Mouse (Mus musculus): Measurements from ENCODE around the gene Nln. TPM values are rescaled to one million over a fixed set of nuclear protein-coding genes. Genes with fewer than 3 reads are reported as not detected.

The Nln gene
- polyA plus RNA-seq, 1 experiment from 2014 or later: 15.9 TPM

GRCm38 (mm10) chr13:103985510-103986278 is 123.7 kb downstream of the Nln start:
- 88% methylated on average over 20 of the region's 20 CpGs for WGBS
- no peak for DNase-seq (ENCODE audit: low spot score)
- Histone ChIP-seq H3K4me3 (no peak overlapping the region), H3K27ac (replicated peaks) (no peak overlapping the region), H3K27me3 (ENCODE audit: low read depth, poor library complexity, severe bottlenecking) (no peaks in the 10 kb centered on the region), H3K9me3 (replicated peaks) (peaks cover 3% of the 10 kb centered on the region), H3K36me3 (no peaks in the 10 kb centered on the region), H3K4me1 (no peaks in the 10 kb centered on the region)

DNA sequence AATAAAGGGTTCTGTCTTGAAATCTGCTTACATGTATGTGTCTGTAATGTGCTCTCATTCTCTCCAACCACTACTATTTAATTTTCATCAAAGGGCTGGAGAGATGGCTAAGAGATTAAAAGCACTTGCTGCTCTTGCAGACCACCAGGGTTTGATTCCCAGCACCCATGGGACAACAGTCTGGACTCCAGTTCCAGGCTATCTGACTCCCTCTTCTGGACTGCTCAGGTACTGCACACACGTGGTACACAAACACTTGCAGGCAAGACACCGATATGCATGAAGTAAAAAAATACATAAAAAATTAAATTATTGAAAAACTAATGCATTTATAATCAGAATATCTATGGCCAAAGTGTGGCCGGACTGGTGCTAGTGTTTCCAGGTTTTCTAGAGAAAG is 127.0 kb downstream of the Nln start:
- Histone ChIP-seq H3K9me3 (replicated peaks) (no peaks in the 10 kb centered on the region), H3K36me3 (no peaks in the 10 kb centered on the region), H3K27me3 (ENCODE audit: low read depth, poor library complexity, severe bottlenecking) (no peaks in the 10 kb centered on the region), H3K4me1 (no peaks in the 10 kb centered on the region), H3K27ac (replicated peaks) (no peak overlapping the region), H3K4me3 (no peak overlapping the region)
- 96% methylated on average over 3 of the region's 3 CpGs for WGBS
- no peak for DNase-seq (ENCODE audit: low spot score)

GRCm38 (mm10) chr13:103980414-103980813 is 129.0 kb downstream of the Nln start:
- Histone ChIP-seq H3K9me3 (replicated peaks) (no peaks in the 10 kb centered on the region), H3K4me3 (no peak overlapping the region), H3K27me3 (ENCODE audit: low read depth, poor library complexity, severe bottlenecking) (no peaks in the 10 kb centered on the region), H3K27ac (replicated peaks) (no peak overlapping the region), H3K4me1 (no peaks in the 10 kb centered on the region), H3K36me3 (no peaks in the 10 kb centered on the region)
- DNase-seq (ENCODE audit: low spot score): no peak
- WGBS: 92% methylated on average over 5 of the region's 5 CpGs

- H3K4me1 ChIP-seq: no peaks in the 10 kb centered on the region
- no peak overlapping the region for H3K27ac ChIP-seq (replicated peaks)
- H3K27me3 ChIP-seq (ENCODE audit: low read depth, poor library complexity, severe bottlenecking): no peaks in the 10 kb centered on the region
- WGBS: 65% methylated on average over 5 of the region's 5 CpGs
- no peaks in the 10 kb centered on the region for H3K36me3 ChIP-seq
- H3K9me3 ChIP-seq (replicated peaks): no peaks in the 10 kb centered on the region
- H3K4me3 ChIP-seq: no peak overlapping the region
- DNase-seq (ENCODE audit: low spot score): no peak
Observed at GRCm38 (mm10) chr13:103978286-103978866, 131.0 kb downstream of the Nln start.

GRCm38 (mm10) chr13:103977844-103978243 is 131.6 kb downstream of the Nln start:
- DNase-seq (ENCODE audit: low spot score): no peak
- Histone ChIP-seq H3K27ac (replicated peaks) (no peak overlapping the region), H3K27me3 (ENCODE audit: low read depth, poor library complexity, severe bottlenecking) (no peaks in the 10 kb centered on the region), H3K9me3 (replicated peaks) (no peaks in the 10 kb centered on the region), H3K4me1 (no peaks in the 10 kb centered on the region), H3K36me3 (no peaks in the 10 kb centered on the region), H3K4me3 (no peak overlapping the region)
- 84% methylated on average over 6 of the region's 6 CpGs for WGBS

GRCm38 (mm10) chr13:103976181-103976724 is 133.2 kb downstream of the Nln start:
- Histone ChIP-seq H3K27ac (replicated peaks) (no peak overlapping the region), H3K4me3 (no peak overlapping the region), H3K27me3 (ENCODE audit: low read depth, poor library complexity, severe bottlenecking) (no peaks in the 10 kb centered on the region), H3K9me3 (replicated peaks) (no peaks in the 10 kb centered on the region), H3K36me3 (no peaks in the 10 kb centered on the region), H3K4me1 (no peaks in the 10 kb centered on the region)
- no peak for DNase-seq (ENCODE audit: low spot score)
- 79% methylated on average over 4 of the region's 4 CpGs for WGBS

- Histone ChIP-seq H3K9me3 (replicated peaks) (no peaks in the 10 kb centered on the region), H3K27ac (replicated peaks) (no peak overlapping the region), H3K27me3 (ENCODE audit: low read depth, poor library complexity, severe bottlenecking) (no peaks in the 10 kb centered on the region), H3K36me3 (no peaks in the 10 kb centered on the region), H3K4me1 (no peaks in the 10 kb centered on the region; the same call in 1 of the 2 replicates), H3K4me3 (no peak overlapping the region)
- WGBS: 88% methylated on average over 10 of the region's 10 CpGs
- DNase-seq (ENCODE audit: low spot score): no peak
Observed at GRCm38 (mm10) chr13:103975101-103975500, 134.3 kb downstream of the Nln start.

- H3K4me1 ChIP-seq: no peaks in the 10 kb centered on the region; the same call in 1 of the 2 replicates
- H3K36me3 ChIP-seq: no peaks in the 10 kb centered on the region
- H3K9me3 ChIP-seq (replicated peaks): no peaks in the 10 kb centered on the region
- no peak overlapping the region for H3K4me3 ChIP-seq
- H3K27me3 ChIP-seq (ENCODE audit: low read depth, poor library complexity, severe bottlenecking): no peaks in the 10 kb centered on the region
- no peak for DNase-seq (ENCODE audit: low spot score)
- WGBS: 88% methylated on average over 5 of the region's 5 CpGs
- no peak overlapping the region for H3K27ac ChIP-seq (replicated peaks)
Observed at GRCm38 (mm10) chr13:103973977-103974376, 135.4 kb downstream of the Nln start.

Other genes starting within 250 kb of the Nln start
- 11.7 and 12.8 TPM in 2 replicates for gene Erbin, start 189.1 kb downstream of the Nln start, polyA plus RNA-seq (2016; fragmentation: Nextera tagmentation; extraction: Ambion mirVana)
- 11.7 and 15.2 TPM in 2 replicates for gene Sgtb, start 127 bp upstream of the Nln start, polyA plus RNA-seq (2016; fragmentation: Nextera tagmentation; extraction: Ambion mirVana)
- gene Trappc13, start 68.9 kb upstream of the Nln start, polyA plus RNA-seq (2016; fragmentation: Nextera tagmentation; extraction: Ambion mirVana): 81.4 and 87.7 TPM in 2 replicates
- 18.9 and 21.4 TPM in 2 replicates for gene Trim23, start 69.2 kb upstream of the Nln start, polyA plus RNA-seq (2016; fragmentation: Nextera tagmentation; extraction: Ambion mirVana)
- gene Cenpk, start 119.0 kb upstream of the Nln start, polyA plus RNA-seq (2016; fragmentation: Nextera tagmentation; extraction: Ambion mirVana): 78.7 and 89.8 TPM in 2 replicates
- gene Ppwd1, start 119.2 kb upstream of the Nln start, polyA plus RNA-seq (2016; fragmentation: Nextera tagmentation; extraction: Ambion mirVana): 17.9 and 18.6 TPM in 2 replicates
- 1.8 and 3.6 TPM in 2 replicates for gene Adamts6, start 178.2 kb upstream of the Nln start, polyA plus RNA-seq (2016; fragmentation: Nextera tagmentation; extraction: Ambion mirVana)